Mouse (Mus musculus) cerebellum, adult 8-10 months (tissue): ENCODE data around the gene Arhgap24.

Experiments used
- DNase-seq: peaks from one replicate; pipeline ENCODE4 v3.0.0; 2022

Gene Arhgap24

GRCm38 (mm10) chr5:102751661-102752307 lies 270.6 kb downstream of the Arhgap24 start:
- no peak for DNase-seq

GRCm38 (mm10) chr5:102752308-102752663 lies 271.1 kb downstream of the Arhgap24 start:
- no peak for DNase-seq

- DNase-seq: no peak
These were observed 275.8 kb downstream of the Arhgap24 start for GRCm38 (mm10) chr5:102757040-102757439.

- DNase-seq: no peak
These were observed 284.5 kb downstream of the Arhgap24 start for GRCm38 (mm10) chr5:102765694-102766093.

GRCm38 (mm10) chr5:102766311-102767057 lies 285.3 kb downstream of the Arhgap24 start:
- peak; percentile 5 for DNase-seq

GRCm38 (mm10) chr5:102767058-102767444 lies 285.9 kb downstream of the Arhgap24 start:
- no peak for DNase-seq

- DNase-seq: no peak
These were observed 286.6 kb downstream of the Arhgap24 start for GRCm38 (mm10) chr5:102767822-102768221.

GRCm38 (mm10) chr5:102768385-102769080 lies 287.3 kb downstream of the Arhgap24 start:
- no peak for DNase-seq

- no peak for DNase-seq
These were observed 289.4 kb downstream of the Arhgap24 start for GRCm38 (mm10) chr5:102770611-102771010.

- no peak for DNase-seq
These were observed 293.3 kb downstream of the Arhgap24 start for GRCm38 (mm10) chr5:102774500-102774899.

- DNase-seq: no peak
These were observed 296.1 kb downstream of the Arhgap24 start for GRCm38 (mm10) chr5:102777255-102777654.

- DNase-seq: no peak
These were observed 296.7 kb downstream of the Arhgap24 start for GRCm38 (mm10) chr5:102777852-102778251.

- DNase-seq: no peak
These were observed 297.1 kb downstream of the Arhgap24 start for GRCm38 (mm10) chr5:102778253-102778652.

GRCm38 (mm10) chr5:102783585-102783984 lies 302.4 kb downstream of the Arhgap24 start:
- DNase-seq: no peak

GRCm38 (mm10) chr5:102786123-102786522 lies 304.9 kb downstream of the Arhgap24 start:
- DNase-seq: no peak

GRCm38 (mm10) chr5:102788437-102788836 lies 307.2 kb downstream of the Arhgap24 start:
- no peak for DNase-seq

GRCm38 (mm10) chr5:102791273-102791672 lies 310.1 kb downstream of the Arhgap24 start:
- DNase-seq: no peak

- no peak for DNase-seq
These were observed 312.3 kb downstream of the Arhgap24 start for GRCm38 (mm10) chr5:102793536-102793935.

- no peak for DNase-seq
These were observed 320.3 kb downstream of the Arhgap24 start for GRCm38 (mm10) chr5:102801469-102801868.

- no peak for DNase-seq
These were observed 321.6 kb downstream of the Arhgap24 start for GRCm38 (mm10) chr5:102802833-102803232.

- DNase-seq: no peak
These were observed 322.5 kb downstream of the Arhgap24 start for GRCm38 (mm10) chr5:102803675-102804074.

GRCm38 (mm10) chr5:102807518-102807917 lies 326.3 kb downstream of the Arhgap24 start:
- no peak for DNase-seq

GRCm38 (mm10) chr5:102810366-102810957 lies 329.3 kb downstream of the Arhgap24 start:
- DNase-seq: no peak
